Mouse (Mus musculus) C2C12 (cell line): ENCODE measurements around the gene Nfatc2ip.

ENCODE experiments used
- CTCF ChIP-seq: IDR thresholded peaks from one replicate; pipeline ENCODE4 v1.5.1; 2011; ENCODE audit not compliant: control insufficient read depth, insufficient read depth, insufficient read length
- MAX ChIP-seq: IDR thresholded peaks from one replicate; pipeline ENCODE4 v1.6.1; 2011; ENCODE audit warnings: mild to moderate bottlenecking, control low read depth
- MYOD1 ChIP-seq: IDR thresholded peaks from one replicate; pipeline ENCODE4 v1.6.1; 2011; ENCODE audit warnings: low read depth; ENCODE audit not compliant: control insufficient read depth, insufficient read length
- MYOG ChIP-seq: IDR thresholded peaks from one replicate; pipeline ENCODE4 v1.6.1; 2011; ENCODE audit not compliant: control insufficient read depth, insufficient read length; ENCODE audit errors: extremely low read depth
- USF1 ChIP-seq: IDR thresholded peaks from one replicate; pipeline ENCODE4 v1.6.1; 2011; ENCODE audit warnings: low read depth, mild to moderate bottlenecking, control low read depth, moderate library complexity

- TF ChIP-seq CTCF (no peak), MYOG (no peak), MAX (no peak), MYOD1 (no peak), USF1 (no peak)
Measured at GRCm38 (mm10) chr7:126350748-126351418, 45.7 kb downstream of the Nfatc2ip start.
